Mouse (Mus musculus): Measurements from ENCODE around the gene Klf17.
"Not testable (repeated sequence)": the region's sequence is repeated elsewhere in the genome, so short reads cannot be mapped to it uniquely, and the experiment has no call there.

The Klf17 gene

GRCm38 (mm10) chr4:117765416-117765815 is at the start of gene Klf17:
Gene Klf17, minus strand, starts transcription at chr4:117765648.
- CTCF ChIA-PET: no interaction called here
- POLR2A ChIA-PET: no interaction called here

GRCm38 (mm10) chr4:117814333-117814732 is 48.9 kb upstream of the Klf17 start:
- ChIA-PET POLR2A (interaction anchor here in 2 of 4 experiments (0.6 to 1.8 kb wide), 8 partner anchors 9 to 399 kb away, joined by 3 to 8 read pairs (median 4); partner anchors contain the start of genes Ccdc24 (in 1 of the 2), Dmap1 (in 1 of the 2), Dph2 (in 1 of the 2) and Kdm4a (in 1 of the 2)), CTCF (interaction anchor here (0.6 to 2.5 kb wide), 9 partner anchors 55 to 584 kb away, joined by 3 to 20 read pairs (median 7); no protein-coding TSS in a partner anchor)

- ChIA-PET POLR2A (interaction anchor here in 3 of 4 experiments (0.5 to 1.9 kb wide), 11 partner anchors 10 to 587 kb away, joined by 3 to 8 read pairs (median 4); partner anchors contain the start of genes Dph2 (in 1 of the 3) and Kdm4a (in 1 of the 3)), CTCF (interaction anchor here (0.6 to 2.5 kb wide), 8 partner anchors 56 to 332 kb away, joined by 3 to 20 read pairs (median 6); no protein-coding TSS in a partner anchor)
Observed at GRCm38 (mm10) chr4:117813591-117814192, 48.2 kb upstream of the Klf17 start.

- POLR2A ChIA-PET: interaction anchor here in 1 of 4 experiments (1.1 kb wide), 1 partner anchor 116 kb away, joined by 3 read pairs; no protein-coding TSS in a partner anchor
- CTCF ChIA-PET: interaction anchor here in 3 of 4 experiments (0.7 to 1.6 kb wide), 4 partner anchors 11 to 671 kb away, joined by 3 to 7 read pairs (median 4); no protein-coding TSS in a partner anchor
Observed at GRCm38 (mm10) chr4:117810933-117811332, 45.5 kb upstream of the Klf17 start.

GRCm38 (mm10) chr4:117806992-117807391 is 41.5 kb upstream of the Klf17 start:
- ChIA-PET POLR2A (interaction anchor here in 3 of 4 experiments (0.5 to 1.2 kb wide), 4 partner anchors 23 to 1101 kb away, joined by 3 to 4 read pairs (median 3); no protein-coding TSS in a partner anchor), CTCF (interaction anchor here in 1 of 4 experiments (1.2 kb wide), 1 partner anchor 277 kb away, joined by 5 read pairs; no protein-coding TSS in a partner anchor)

- ChIA-PET POLR2A (interaction anchor here in 3 of 4 experiments (0.6 to 0.7 kb wide), 5 partner anchors 25 to 648 kb away, joined by 3 read pairs; no protein-coding TSS in a partner anchor), CTCF (interaction anchor here in 2 of 4 experiments (0.6 to 1.4 kb wide), 10 partner anchors 9 to 879 kb away, joined by 3 to 5 read pairs (median 4); partner anchors contain the start of gene Eri3 (in 1 of the 2))
Observed at GRCm38 (mm10) chr4:117799904-117800303, 34.5 kb upstream of the Klf17 start.

- ChIA-PET POLR2A (no interaction called here), CTCF (no interaction called here)
Observed at GRCm38 (mm10) chr4:117788308-117788707, 22.9 kb upstream of the Klf17 start.

GRCm38 (mm10) chr4:117786963-117787362 is 21.5 kb upstream of the Klf17 start:
- CTCF ChIA-PET: no interaction called here
- POLR2A ChIA-PET: interaction anchor here in 1 of 4 experiments (1.0 kb wide), 1 partner anchor 662 kb away, joined by 3 read pairs; the partner anchor contains the start of gene Btbd19

- POLR2A ChIA-PET: interaction anchor here in 1 of 4 experiments (1.2 kb wide), 1 partner anchor 32 kb away, joined by 3 read pairs; no protein-coding TSS in a partner anchor
- CTCF ChIA-PET: interaction anchor here in 1 of 4 experiments (0.6 kb wide), 2 partner anchors 207 to 513 kb away, joined by 4 read pairs; no protein-coding TSS in a partner anchor
Observed at GRCm38 (mm10) chr4:117782908-117783307, 17.5 kb upstream of the Klf17 start.

- POLR2A ChIA-PET: interaction anchor here in 1 of 4 experiments (0.6 kb wide), 1 partner anchor 341 kb away, joined by 3 read pairs; no protein-coding TSS in a partner anchor
- CTCF ChIA-PET: interaction anchor here in 3 of 4 experiments (0.7 to 1.6 kb wide), 5 partner anchors 12 to 503 kb away, joined by 3 to 5 read pairs (median 3); no protein-coding TSS in a partner anchor
Observed at GRCm38 (mm10) chr4:117772960-117773359, 7.5 kb upstream of the Klf17 start.

GRCm38 (mm10) chr4:117770935-117771334 is 5.5 kb upstream of the Klf17 start:
- CTCF ChIA-PET: interaction anchor here in 2 of 4 experiments (0.6 to 1.2 kb wide), 3 partner anchors 68 to 1542 kb away, joined by 3 to 9 read pairs (median 3); no protein-coding TSS in a partner anchor
- POLR2A ChIA-PET: no interaction called here

- CTCF ChIA-PET: no interaction called here
Observed at GRCm38 (mm10) chr4:117760151-117760550, 5.3 kb downstream of the Klf17 start.

GRCm38 (mm10) chr4:117752469-117752868 is 13.0 kb downstream of the Klf17 start:
- CTCF ChIA-PET: interaction anchor here in 1 of 4 experiments (0.7 kb wide), 1 partner anchor 70 kb away, joined by 3 read pairs; no protein-coding TSS in a partner anchor
- POLR2A ChIA-PET: not testable (repeated sequence)

More at GRCm38 (mm10) chr4:117760151-117760550, 5.3 kb downstream of the Klf17 start:
- POLR2A ChIA-PET: no interaction called here

GRCm38 (mm10) chr4:117737559-117737958 is 27.9 kb downstream of the Klf17 start:
- ChIA-PET CTCF (interaction anchor here in 3 of 4 experiments (0.6 to 0.8 kb wide), 3 partner anchors 8 to 507 kb away, joined by 3 to 7 read pairs (median 3); no protein-coding TSS in a partner anchor), POLR2A (interaction anchor here in 1 of 4 experiments (0.6 kb wide), 1 partner anchor 299 kb away, joined by 3 read pairs; no protein-coding TSS in a partner anchor)

GRCm38 (mm10) chr4:117731926-117732325 is 33.5 kb downstream of the Klf17 start:
- ChIA-PET CTCF (interaction anchor here in 1 of 4 experiments (0.5 kb wide), 1 partner anchor 364 kb away, joined by 3 read pairs; no protein-coding TSS in a partner anchor), POLR2A (interaction anchor here in 1 of 4 experiments (0.5 kb wide), 2 partner anchors 49 to 466 kb away, joined by 3 to 6 read pairs; no protein-coding TSS in a partner anchor)

GRCm38 (mm10) chr4:117724112-117724511 is 41.3 kb downstream of the Klf17 start, which contains the start of gene Gm12845:
Gene Gm12845, plus strand, starts transcription at chr4:117724412.
- CTCF ChIA-PET: no interaction called here
- POLR2A ChIA-PET: interaction anchor here in 1 of 4 experiments (1.3 kb wide), 1 partner anchor 330 kb away, joined by 3 read pairs; no protein-coding TSS in a partner anchor

GRCm38 (mm10) chr4:117713303-117714098 is 51.9 kb downstream of the Klf17 start:
- ChIA-PET CTCF (interaction anchor here in 2 of 4 experiments (0.6 to 1.0 kb wide), 3 partner anchors 23 to 370 kb away, joined by 3 read pairs; no protein-coding TSS in a partner anchor), POLR2A (no interaction called here)

GRCm38 (mm10) chr4:117712314-117712713 is 53.1 kb downstream of the Klf17 start:
- ChIA-PET POLR2A (interaction anchor here in 1 of 4 experiments (0.6 kb wide), 1 partner anchor 406 kb away, joined by 3 read pairs; no protein-coding TSS in a partner anchor), CTCF (no interaction called here)
